Mouse (Mus musculus) neural tube, embryonic 10.5 days (tissue): ENCODE measurements at regions not wholly inside any gene's neighbourhood (a gene's known extent, or its start where the extent isn't known, plus 50 kb on each side); places are given as distances from the start of the nearest gene placed in this dataset.

ENCODE experiments used
- DNase-seq: peaks from one replicate; pipeline ENCODE4 v3.0.0-alpha.2; 2017; ENCODE audit warnings: low spot score; ENCODE audit errors: extremely low spot score

DNA sequence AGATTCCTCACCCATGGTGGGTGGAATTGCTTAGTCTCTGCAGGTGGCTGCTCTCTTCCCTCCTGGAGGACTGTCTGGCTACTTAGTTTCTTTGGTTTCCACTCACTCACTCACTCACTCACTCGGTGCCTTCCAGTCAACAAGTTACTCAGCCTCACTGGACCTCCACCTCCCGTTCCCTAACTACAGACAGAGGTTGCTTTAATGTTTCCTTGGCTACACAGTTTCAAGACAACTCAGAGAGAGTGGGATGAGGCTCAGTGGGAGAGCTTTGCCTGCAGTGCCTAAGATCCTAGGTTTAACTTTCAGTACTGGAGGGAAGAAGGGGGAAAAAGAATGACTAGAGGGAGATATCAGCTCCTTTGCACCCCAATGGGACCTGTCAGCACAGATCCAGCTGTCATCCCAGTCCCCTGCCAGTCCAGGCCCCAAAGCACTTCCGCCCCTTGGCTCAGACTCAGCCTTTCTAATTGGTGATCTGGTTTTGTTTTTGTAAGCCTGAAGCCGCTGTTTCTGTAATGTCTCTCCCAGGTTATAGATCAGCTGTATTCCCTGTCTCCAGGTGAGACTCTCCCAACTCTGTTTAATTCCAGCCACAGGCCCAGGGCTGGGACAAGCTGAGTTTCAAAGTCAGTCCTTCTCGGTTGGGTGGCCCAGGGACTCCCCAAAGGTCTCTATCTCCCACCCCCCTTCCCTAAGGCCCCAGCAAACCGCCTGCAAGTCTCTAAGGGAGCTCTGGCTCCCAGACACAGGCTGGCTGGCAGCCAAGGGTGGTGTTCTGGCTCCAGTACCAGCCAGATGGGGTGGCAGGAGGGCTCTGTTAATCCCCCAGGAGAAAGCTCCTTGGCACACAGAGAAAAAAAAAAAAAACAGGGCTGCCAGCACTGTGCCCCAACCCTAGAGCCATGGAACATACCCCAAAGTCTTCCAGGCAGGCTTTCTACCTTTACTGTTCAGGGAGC is 60.5 kb upstream of the Cdon start:
- DNase-seq: no peak

DNA sequence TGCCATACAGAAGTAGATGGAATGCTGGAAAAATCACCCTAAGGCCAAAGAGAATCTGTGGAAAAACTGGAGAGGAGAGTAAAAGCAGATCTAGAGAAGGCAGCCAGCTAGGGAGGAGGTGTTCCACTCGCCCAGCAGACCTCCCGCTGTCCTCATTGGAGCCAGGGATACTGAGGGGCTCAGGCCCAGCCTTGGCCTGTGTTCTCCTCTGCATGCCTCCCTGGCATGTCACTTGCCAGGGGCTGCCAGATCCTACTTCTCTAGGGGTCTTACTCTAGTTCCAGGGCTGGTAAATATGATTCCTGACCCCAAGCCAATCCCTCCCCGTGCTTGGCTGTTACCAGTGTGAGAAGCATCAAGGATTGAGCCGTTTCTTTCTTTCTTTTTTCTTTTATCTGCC is 59.5 kb upstream of the Cdon start:
- DNase-seq: no peak

DNA sequence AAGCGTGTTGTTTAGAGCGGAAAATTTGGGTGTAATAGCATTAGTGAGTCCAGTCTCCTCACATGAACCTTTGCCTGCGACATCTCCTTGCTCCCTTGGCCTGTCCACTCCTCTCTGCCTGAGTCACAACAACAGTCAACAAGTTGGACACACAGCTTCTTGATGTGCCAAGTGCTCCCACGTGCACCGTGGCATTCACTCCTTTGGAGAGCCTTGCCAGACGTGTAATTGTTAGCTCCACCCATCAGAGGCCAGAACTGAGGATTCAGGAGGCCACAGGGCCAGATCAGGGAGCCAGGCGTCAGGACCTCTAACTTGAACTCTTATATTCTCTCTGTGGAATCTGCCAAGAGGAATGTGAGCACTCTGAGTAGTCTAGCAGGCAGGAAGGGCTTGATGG is 58.7 kb upstream of the Cdon start:
- DNase-seq: no peak

- DNase-seq: no peak
Measured at GRCm38 (mm10) chr9:35363079-35363478, 57.8 kb upstream of the Cdon start.

- DNase-seq: no peak
Measured at GRCm38 (mm10) chr9:35363936-35364335, 57.0 kb upstream of the Cdon start.

DNA sequence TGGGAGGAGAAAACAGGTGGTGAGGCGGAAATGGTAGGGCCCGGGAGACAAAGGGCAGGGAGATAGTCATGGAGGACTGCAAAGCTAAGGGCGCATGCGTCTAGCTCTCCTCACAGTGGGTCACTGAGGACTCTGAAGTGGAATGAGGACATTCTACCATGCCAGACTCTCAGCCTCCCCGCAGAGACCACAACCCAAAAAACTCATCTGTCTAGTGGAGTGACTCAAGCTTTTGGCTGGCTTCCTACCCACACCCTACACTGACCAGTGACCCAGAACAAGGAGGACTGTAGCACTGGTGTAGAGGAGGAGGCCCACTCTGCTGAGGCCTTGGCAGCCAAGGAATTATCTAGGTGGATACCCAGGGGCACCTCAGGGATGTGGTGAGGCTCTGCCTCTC is 55.0 kb upstream of the Cdon start:
- DNase-seq: no peak

DNA sequence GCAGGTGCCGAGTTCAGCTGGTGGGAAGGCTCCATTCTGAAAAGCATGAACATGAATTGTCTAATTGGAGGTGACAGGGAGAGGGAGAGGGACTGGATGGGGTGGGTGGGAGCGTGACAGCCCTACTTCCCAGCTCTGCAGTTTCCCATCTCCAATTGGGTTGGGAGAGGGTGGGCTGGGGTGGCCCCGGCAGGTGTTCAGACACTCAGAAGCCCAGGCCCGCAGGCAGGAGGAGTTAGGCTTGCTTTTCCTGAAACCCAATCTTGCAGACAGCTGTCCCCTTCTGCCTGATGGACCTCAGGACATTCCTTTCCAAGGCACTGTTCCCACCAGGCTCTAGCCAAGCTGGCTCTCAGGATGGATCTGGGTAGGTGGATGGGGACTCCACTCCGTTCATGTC is 51.9 kb upstream of the Cdon start:
- DNase-seq: no peak

DNA sequence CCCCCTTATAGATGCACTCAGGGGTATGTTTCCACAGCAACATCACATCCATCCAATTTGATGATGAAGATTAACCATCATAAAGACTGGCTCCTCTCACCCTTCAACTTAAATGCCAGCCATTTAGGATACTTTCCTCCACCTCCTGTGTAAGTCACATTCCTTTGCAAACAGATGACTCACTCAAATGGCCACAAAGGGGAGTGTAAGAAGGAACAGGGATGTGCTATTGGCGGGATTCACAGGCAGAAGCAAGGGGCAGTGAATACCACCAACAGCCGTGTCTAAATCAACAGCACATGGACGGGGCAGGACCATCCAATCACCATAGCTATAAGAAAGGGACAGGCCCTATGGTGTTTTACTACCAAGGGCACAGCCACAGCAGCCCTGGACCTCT is 50.9 kb upstream of the Cdon start:
- no peak for DNase-seq

- no peak for DNase-seq
Measured at GRCm38 (mm10) chr9:35370895-35371294, 50.0 kb upstream of the Cdon start.
